Comparison of ENCODE assay signal across 22 mouse cellular contexts in the genomic region with DNA sequence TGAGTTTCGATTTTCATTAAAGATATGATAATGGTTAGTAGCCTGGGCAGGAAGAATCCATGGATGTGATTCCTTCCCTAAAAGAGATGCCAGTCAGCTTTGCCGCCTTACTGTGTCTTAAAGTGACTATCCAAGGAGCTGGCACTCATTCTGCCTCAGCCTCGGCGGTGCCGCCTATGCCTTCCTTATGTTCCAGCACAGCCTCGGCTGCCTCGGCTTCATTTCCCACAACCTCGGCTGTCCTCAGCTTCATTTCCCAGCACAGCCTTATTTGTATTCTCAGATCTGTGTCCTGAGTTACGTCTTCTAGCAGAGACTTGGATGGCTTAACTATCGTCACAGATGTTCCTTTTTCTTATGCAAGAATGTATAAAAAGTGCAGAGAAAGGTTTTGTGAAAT.
DNase-seq lines count a peak whose midpoint lies in the region; ATAC-seq lines count a peak whose summit lies in the region.
"Had no signal": no experiment of that assay in that cellular context is flagged by ENCODE, and none has a peak within 500 bp of the region (broad histone marks: within the 10 kb centered on the region; RNA-seq: fewer than 3 reads in every experiment).

No protein-coding gene starts in this region.

- H3K9ac ChIP-seq in forebrain, embryonic 14.5 days (ENCODE audit: low read length): no peak overlapping the region
- H3K9ac ChIP-seq in forebrain, embryonic 12.5 days: no peak overlapping the region
- no peak overlapping the region for H3K9ac ChIP-seq in forebrain, embryonic 16.5 days (replicated peaks; ENCODE audit: low read depth, low read length)
- H3K9ac ChIP-seq in intestine, embryonic 16.5 days (ENCODE audit: low read depth, low read length): no peak overlapping the region
- H3K9ac ChIP-seq: embryonic facial prominence, embryonic 15.5 days; heart, embryonic 15.5 days; hindbrain, embryonic 12.5 days; intestine, embryonic 15.5 days; liver, embryonic 13.5 days; stomach, embryonic 15.5 days had no signal

- H3K27me3 ChIP-seq in forebrain, embryonic 14.5 days (replicated peaks; ENCODE audit: control insufficient read depth, insufficient read depth, low read length): no peaks in the 10 kb centered on the region
- no peaks in the 10 kb centered on the region for H3K27me3 ChIP-seq in forebrain, embryonic 12.5 days
- H3K27me3 ChIP-seq in forebrain, embryonic 16.5 days (replicated peaks; ENCODE audit: control insufficient read depth, insufficient read depth, low read length): no peaks in the 10 kb centered on the region
- H3K27me3 ChIP-seq in intestine, embryonic 16.5 days (replicated peaks; ENCODE audit: control insufficient read depth, insufficient read depth, low read length): no peaks in the 10 kb centered on the region
- H3K27me3 ChIP-seq: CH12.LX; embryonic facial prominence, embryonic 15.5 days; heart, embryonic 15.5 days; hindbrain, embryonic 12.5 days; intestine, embryonic 15.5 days; liver, embryonic 13.5 days; megakaryocyte, embryonic 14.5 days; stomach, embryonic 15.5 days had no signal

- ATAC-seq in forebrain, embryonic 14.5 days: no peak
- no peak for ATAC-seq in forebrain, embryonic 12.5 days (ENCODE audit: low FRiP score)
- peak; percentile 49 for ATAC-seq in forebrain, embryonic 16.5 days
- no peak for ATAC-seq in intestine, embryonic 16.5 days
- ATAC-seq: activated CD4-positive, CD25-positive, alpha-beta regulatory T cell, adult 4 months; intestine, embryonic 15.5 days had no signal

- H3K4me1 ChIP-seq in forebrain, embryonic 14.5 days (ENCODE audit: control insufficient read depth, insufficient read depth, low read length): no peaks in the 10 kb centered on the region
- no peaks in the 10 kb centered on the region for H3K4me1 ChIP-seq in forebrain, embryonic 12.5 days
- 0 out of 2 replicates have a peak, but pooled peaks cover 2% of the 10 kb centered on the region for H3K4me1 ChIP-seq in forebrain, embryonic 16.5 days (replicated peaks; ENCODE audit: control insufficient read depth, insufficient read depth, low read length)
- no peaks in the 10 kb centered on the region for H3K4me1 ChIP-seq in intestine, embryonic 16.5 days (ENCODE audit: control insufficient read depth, insufficient read depth, low read length)
- H3K4me1 ChIP-seq: embryonic facial prominence, embryonic 15.5 days; heart, embryonic 15.5 days; hindbrain, embryonic 12.5 days; intestine, embryonic 15.5 days; liver, embryonic 13.5 days; megakaryocyte, embryonic 14.5 days; stomach, embryonic 15.5 days had no signal

- no peaks in the 10 kb centered on the region for H3K36me3 ChIP-seq in forebrain, embryonic 14.5 days (ENCODE audit: control insufficient read depth, insufficient read depth, low read length)
- H3K36me3 ChIP-seq in forebrain, embryonic 12.5 days (replicated peaks): no peaks in the 10 kb centered on the region
- no peaks in the 10 kb centered on the region for H3K36me3 ChIP-seq in forebrain, embryonic 16.5 days (ENCODE audit: control insufficient read depth, insufficient read depth)
- H3K36me3 ChIP-seq in intestine, embryonic 16.5 days (ENCODE audit: control insufficient read depth, insufficient read depth, low read length): no peaks in the 10 kb centered on the region
- H3K36me3 ChIP-seq: embryonic facial prominence, embryonic 15.5 days; heart, embryonic 15.5 days; hindbrain, embryonic 12.5 days; intestine, embryonic 15.5 days; liver, embryonic 13.5 days; stomach, embryonic 15.5 days had no signal

- WGBS in forebrain, embryonic 14.5 days: 77% methylated on average over 10 of the region's 10 CpGs
- 91% methylated on average over 10 of the region's 10 CpGs for WGBS in forebrain, embryonic 12.5 days
- WGBS in forebrain, embryonic 16.5 days: 68% methylated on average over 10 of the region's 10 CpGs
- WGBS in intestine, embryonic 16.5 days: 85% methylated on average over 10 of the region's 10 CpGs

- no peak overlapping the region for H3K4me3 ChIP-seq in forebrain, embryonic 14.5 days (ENCODE audit: low read depth, low read length)
- no peak overlapping the region for H3K4me3 ChIP-seq in forebrain, embryonic 12.5 days (replicated peaks)
- H3K4me3 ChIP-seq in forebrain, embryonic 16.5 days (replicated peaks; ENCODE audit: low read length): no peak overlapping the region
- H3K4me3 ChIP-seq in intestine, embryonic 16.5 days (ENCODE audit: low read length): no peak overlapping the region
- H3K4me3 ChIP-seq: embryonic facial prominence, embryonic 15.5 days; heart, embryonic 15.5 days; hindbrain, embryonic 12.5 days; intestine, embryonic 15.5 days; liver, embryonic 13.5 days; megakaryocyte, embryonic 14.5 days; stomach, embryonic 15.5 days had no signal

- peak; percentile 14 for DNase-seq in forebrain, embryonic 14.5 days (ENCODE audit: low spot score)
- peak; percentile 30 to 63 for DNase-seq in left cerebral cortex, adult 9 months (ENCODE audit: low spot score in 2 of 2)
- DNase-seq in right cerebral cortex, postnatal 25 days: peak; percentile 47
- DNase-seq in adrenal gland, postnatal 4 days (ENCODE audit: low spot score in 2 of 2): no peak
- no peak for DNase-seq in kidney, adult 11 months
- DNase-seq: adrenal gland, postnatal 36 days; cerebellum, adult 11 months; kidney, postnatal 36 days; liver, embryonic 13.5 days; lung, postnatal 10 days; thymus, postnatal 14 days had no signal

- H3K9me3 ChIP-seq in forebrain, embryonic 14.5 days (replicated peaks; ENCODE audit: control insufficient read depth, low read length): no peaks in the 10 kb centered on the region
- H3K9me3 ChIP-seq in forebrain, embryonic 12.5 days: no peaks in the 10 kb centered on the region
- H3K9me3 ChIP-seq in forebrain, embryonic 16.5 days (ENCODE audit: control insufficient read depth, low read length): no peaks in the 10 kb centered on the region
- no peaks in the 10 kb centered on the region for H3K9me3 ChIP-seq in intestine, embryonic 16.5 days (ENCODE audit: control insufficient read depth, low read length)
- H3K9me3 ChIP-seq: embryonic facial prominence, embryonic 15.5 days; heart, embryonic 15.5 days; hindbrain, embryonic 12.5 days; intestine, embryonic 15.5 days; liver, embryonic 13.5 days; megakaryocyte, embryonic 14.5 days; stomach, embryonic 15.5 days had no signal

- no peak overlapping the region for H3K27ac ChIP-seq in forebrain, embryonic 14.5 days (ENCODE audit: low read depth, low read length)
- H3K27ac ChIP-seq in forebrain, embryonic 12.5 days: no peak overlapping the region
- peak overlapping the region; percentile 10; the same call in 1 of the 2 replicates for H3K27ac ChIP-seq in forebrain, embryonic 16.5 days (ENCODE audit: low read length)
- no peak overlapping the region for H3K27ac ChIP-seq in intestine, embryonic 16.5 days (ENCODE audit: low read length)
- H3K27ac ChIP-seq: embryonic facial prominence, embryonic 15.5 days; heart, embryonic 15.5 days; hindbrain, embryonic 12.5 days; intestine, embryonic 15.5 days; liver, embryonic 13.5 days; stomach, embryonic 15.5 days had no signal

- no peak overlapping the region for H3K4me2 ChIP-seq in forebrain, embryonic 14.5 days (ENCODE audit: low read length)
- H3K4me2 ChIP-seq in forebrain, embryonic 12.5 days: no peak overlapping the region
- H3K4me2 ChIP-seq in forebrain, embryonic 16.5 days (ENCODE audit: low read length): no peak overlapping the region
- no peak overlapping the region for H3K4me2 ChIP-seq in intestine, embryonic 16.5 days (ENCODE audit: low read depth, low read length)
- H3K4me2 ChIP-seq: embryonic facial prominence, embryonic 15.5 days; heart, embryonic 15.5 days; hindbrain, embryonic 12.5 days; intestine, embryonic 15.5 days; liver, embryonic 13.5 days; stomach, embryonic 15.5 days had no signal

Comparison
In these comparisons a context has a peak if more than half of its experiments do, and no peak if none do; other contexts are left out.
1. DNase-seq: peak in forebrain, embryonic 14.5 days (single experiment), left cerebral cortex, adult 9 months (2 of 2) and right cerebral cortex, postnatal 25 days (single experiment); none in adrenal gland, postnatal 4 days (0 of 2) and kidney, adult 11 months (single experiment).